Mouse (Mus musculus) left cerebral cortex, postnatal 4 days (tissue): Measurements from ENCODE around the gene March1. TPM values are rescaled to one million over a fixed set of nuclear protein-coding genes. Genes with fewer than 3 reads are reported as not detected.
"Not testable (repeated sequence)": the region's sequence is repeated elsewhere in the genome, so short reads cannot be mapped to it uniquely, and the experiment has no call there.

Experiments used
- DNase-seq: peaks from one replicate; pipeline ENCODE4 v3.0.0-alpha.2; 2022
- intact Hi-C: fragments of 180-260 bp; cut with DNase I; formaldehyde crosslinking; loops from one replicate; pipeline ENCODE4 v1.15.1; 2025
- total RNA-seq, 2 experiments: library from RNA; stranded (reverse); gene quantifications; 2 replicates each; pipeline ENCODE4 v1.2.3; 2021

Gene March1
- total RNA-seq, 2 experiments from 2014 or later: 87.9 to 88.4 TPM

- intact Hi-C loops: no loop called here
- peak; percentile 20 for DNase-seq
Measured at GRCm38 (mm10) chr8:66269546-66269945, 651.8 kb downstream of the March1 start.

- DNase-seq: peak; percentile 63
- intact Hi-C loops: no loop called here
Measured at GRCm38 (mm10) chr8:66270116-66270515, 652.4 kb downstream of the March1 start.

- intact Hi-C loops: no loop called here
- no peak for DNase-seq
Measured at GRCm38 (mm10) chr8:66317824-66318223, 700.1 kb downstream of the March1 start.

- intact Hi-C loops: no loop called here
- DNase-seq: peak; percentile 12
Measured at GRCm38 (mm10) chr8:66323045-66323807, 705.5 kb downstream of the March1 start.

GRCm38 (mm10) chr8:66326396-66326795 is 708.7 kb downstream of the March1 start:
- intact Hi-C loops: no loop called here
- no peak for DNase-seq

GRCm38 (mm10) chr8:66332206-66332605 is 714.5 kb downstream of the March1 start:
- no peak for DNase-seq
- intact Hi-C loops: no loop called here

- intact Hi-C loops: no loop called here
- DNase-seq: no peak
Measured at GRCm38 (mm10) chr8:66334265-66334664, 716.6 kb downstream of the March1 start.

GRCm38 (mm10) chr8:66339551-66339950 is 721.9 kb downstream of the March1 start:
- DNase-seq: no peak
- intact Hi-C loops: no loop called here

- intact Hi-C loops: no loop called here
- no peak for DNase-seq
Measured at GRCm38 (mm10) chr8:66342928-66343327, 725.2 kb downstream of the March1 start.

- DNase-seq: peak; percentile 24
- intact Hi-C loops: no loop called here
Measured at GRCm38 (mm10) chr8:66362882-66363801, 745.4 kb downstream of the March1 start.

GRCm38 (mm10) chr8:66383694-66384373 is 766.1 kb downstream of the March1 start:
- DNase-seq: no peak
- intact Hi-C loops: no loop called here

- intact Hi-C loops: no loop called here
- no peak for DNase-seq
Measured at GRCm38 (mm10) chr8:66386008-66386407, 768.3 kb downstream of the March1 start.

- intact Hi-C loops: no loop called here
- no peak for DNase-seq
Measured at GRCm38 (mm10) chr8:66388693-66389092, 771.0 kb downstream of the March1 start.

GRCm38 (mm10) chr8:66391554-66391953 is 773.9 kb downstream of the March1 start:
- no peak for DNase-seq
- intact Hi-C loops: no loop called here

GRCm38 (mm10) chr8:66392900-66393299 is 775.2 kb downstream of the March1 start:
- DNase-seq: no peak
- intact Hi-C loops: no loop called here

- DNase-seq: no peak
- intact Hi-C loops: no loop called here
Measured at GRCm38 (mm10) chr8:66394148-66394547, 776.4 kb downstream of the March1 start.

GRCm38 (mm10) chr8:66397811-66398210 is 780.1 kb downstream of the March1 start:
- intact Hi-C loops: no loop called here
- no peak for DNase-seq

GRCm38 (mm10) chr8:66400050-66400449 is 782.4 kb downstream of the March1 start:
- no peak for DNase-seq
- intact Hi-C loops: no loop called here

- intact Hi-C loops: no loop called here
- no peak for DNase-seq
Measured at GRCm38 (mm10) chr8:66404711-66405414, 787.2 kb downstream of the March1 start.

GRCm38 (mm10) chr8:66405796-66406195 is 788.1 kb downstream of the March1 start:
- intact Hi-C loops, DNase-seq: not testable (repeated sequence)
